Mouse (Mus musculus) layer of hippocampus, postnatal 14 days (tissue): Measurements from ENCODE around the gene Rph3al. TPM values are rescaled to one million over a fixed set of nuclear protein-coding genes. Genes with fewer than 3 reads are reported as not detected.

ENCODE experiments used
- DNase-seq, 2 experiments: peaks; one replicate each; pipeline ENCODE4 v3.0.0; 2021 to 2022; ENCODE audit warnings: low spot score in 2 of 2, mixed read lengths in 1 of 2
- total RNA-seq, 2 experiments: library from RNA; stranded (reverse); gene quantifications; 2 replicates each; pipeline ENCODE4 v1.2.3; 2021

Gene Rph3al
- total RNA-seq, 2 experiments from 2014 or later: 5.4 to 5.6 TPM

DNA sequence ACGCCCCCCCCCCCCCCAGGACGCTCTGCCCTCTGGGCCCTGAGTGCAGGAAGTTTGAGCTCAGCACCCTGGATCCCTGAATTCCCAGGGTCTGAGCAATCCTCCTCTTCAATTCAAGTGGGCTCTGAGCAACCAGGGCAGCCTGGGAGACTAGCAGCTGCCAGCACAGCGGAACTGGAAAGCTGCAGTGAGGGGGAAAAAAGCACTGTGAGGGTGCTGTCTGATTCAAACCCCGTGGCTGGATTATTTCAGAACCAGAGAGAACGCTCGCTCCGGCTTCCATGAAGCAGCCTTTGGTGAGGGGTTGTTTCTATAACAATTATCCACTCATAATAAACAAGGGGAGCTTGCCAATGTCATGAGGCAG, 73.0 kb downstream of the Rph3al start:
- peak; percentile 54 for DNase-seq

DNA sequence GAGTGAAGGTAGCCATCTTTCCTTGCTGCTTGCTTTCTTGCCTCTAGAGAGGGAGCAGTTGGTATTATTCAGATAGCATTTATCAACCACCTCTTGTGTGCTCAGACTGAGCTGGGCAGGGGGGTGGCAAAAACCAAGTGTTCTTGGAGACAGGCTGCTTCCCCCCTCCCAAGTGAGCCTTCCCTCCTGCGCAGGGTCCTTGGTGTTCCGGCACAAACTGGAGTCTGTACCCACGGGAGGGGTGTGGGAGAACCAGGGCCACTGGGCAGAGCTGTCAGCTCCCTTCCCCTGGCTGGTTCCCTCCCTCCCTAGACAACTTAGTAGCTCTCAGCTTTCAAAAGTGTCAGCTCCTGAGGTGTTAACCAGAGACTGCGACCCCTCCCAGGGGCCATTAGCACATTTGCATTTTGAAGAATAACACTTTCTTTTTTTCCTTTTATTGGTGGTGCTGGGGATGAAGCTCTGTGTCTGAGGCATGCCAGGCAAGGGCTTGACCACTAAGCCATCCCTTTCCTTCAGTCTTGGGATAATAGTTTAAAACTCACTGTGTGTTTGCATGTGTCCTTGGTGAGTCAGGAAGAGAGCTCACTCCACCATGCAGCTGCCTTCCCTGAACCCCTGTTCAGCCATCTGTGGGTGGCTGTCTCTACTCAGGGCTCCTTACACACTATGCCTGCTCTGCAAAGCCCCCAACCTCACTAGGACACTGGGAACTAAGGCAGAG, 73.5 kb downstream of the Rph3al start:
- DNase-seq: no peak

DNA sequence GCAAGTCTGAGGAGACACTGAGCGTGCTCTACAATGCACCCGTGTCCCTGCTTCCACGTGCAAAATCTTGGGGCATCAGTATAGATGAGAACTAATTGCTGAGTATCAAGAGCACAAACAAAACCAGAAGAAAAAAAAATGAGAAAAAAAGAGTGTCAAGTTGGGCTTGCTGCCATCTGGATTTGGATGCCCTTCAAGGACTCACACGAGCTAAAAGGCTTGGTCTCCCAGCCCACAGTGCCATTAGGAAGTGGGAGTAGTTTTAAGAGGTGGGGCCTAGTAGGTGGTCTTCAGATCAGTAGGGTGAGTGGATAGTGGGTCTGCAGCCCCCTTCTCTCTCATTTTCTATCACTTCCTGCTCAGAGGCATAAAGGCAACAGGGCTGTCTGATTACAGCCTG, 75.8 kb downstream of the Rph3al start:
- DNase-seq: no peak

DNA sequence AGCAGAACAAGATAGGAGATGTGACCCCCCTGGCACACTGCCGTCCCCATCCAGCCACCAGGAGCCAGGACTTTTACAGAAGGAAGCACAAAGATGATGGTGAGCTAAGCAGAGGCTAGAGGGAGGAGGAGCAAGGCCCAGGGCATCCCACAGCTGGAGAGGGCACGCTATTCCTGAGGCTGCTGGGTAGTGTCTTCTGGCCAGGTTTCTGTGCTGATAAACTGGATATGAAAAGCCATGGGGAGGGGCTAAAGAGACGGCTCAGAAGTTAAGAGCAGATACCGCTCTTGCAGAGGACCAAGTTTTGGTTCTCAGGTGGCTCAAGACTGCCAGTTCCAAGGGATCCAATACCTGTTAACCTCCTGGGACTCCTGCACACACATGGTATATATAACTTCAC, 76.6 kb downstream of the Rph3al start:
- DNase-seq: no peak

DNA sequence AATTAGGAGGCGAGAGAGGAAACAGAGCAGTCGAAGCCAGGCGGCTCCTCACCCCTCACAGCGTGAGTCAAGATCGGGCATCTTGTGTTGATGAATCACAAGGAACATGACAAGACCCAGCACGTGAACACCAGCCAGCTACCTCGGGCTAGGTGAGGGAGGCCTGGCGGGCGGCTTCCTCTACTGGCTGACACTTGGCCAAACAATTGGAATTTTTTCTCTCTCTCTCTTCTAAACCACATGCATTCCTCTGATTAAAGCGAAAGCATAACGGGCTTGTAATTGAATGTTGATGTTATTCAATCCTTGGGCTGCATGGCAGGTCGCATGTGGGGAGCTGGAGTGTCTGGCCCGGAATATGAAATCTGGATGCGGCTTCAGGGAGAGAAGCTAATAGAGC, 77.0 kb downstream of the Rph3al start:
- DNase-seq: no peak

DNA sequence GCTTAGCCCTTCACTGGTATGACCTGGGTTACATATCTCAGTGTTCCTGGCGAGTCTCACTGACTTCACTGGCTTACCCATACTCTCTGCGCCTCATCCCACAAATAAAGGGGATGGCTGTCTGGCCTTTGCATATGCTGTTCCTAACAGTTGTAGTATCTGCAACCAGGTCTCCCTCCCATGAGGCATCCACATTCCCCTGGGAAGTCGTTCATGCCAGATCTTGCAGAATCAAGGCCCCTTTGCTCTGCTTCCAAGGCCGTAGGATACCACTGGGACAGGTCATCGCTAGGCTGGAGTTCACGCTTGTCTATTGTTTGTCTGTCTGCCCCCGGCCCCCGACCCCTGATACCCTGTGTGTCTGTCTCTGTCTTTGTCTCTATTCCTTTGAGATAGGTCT, 78.8 kb downstream of the Rph3al start:
- no peak for DNase-seq

DNA sequence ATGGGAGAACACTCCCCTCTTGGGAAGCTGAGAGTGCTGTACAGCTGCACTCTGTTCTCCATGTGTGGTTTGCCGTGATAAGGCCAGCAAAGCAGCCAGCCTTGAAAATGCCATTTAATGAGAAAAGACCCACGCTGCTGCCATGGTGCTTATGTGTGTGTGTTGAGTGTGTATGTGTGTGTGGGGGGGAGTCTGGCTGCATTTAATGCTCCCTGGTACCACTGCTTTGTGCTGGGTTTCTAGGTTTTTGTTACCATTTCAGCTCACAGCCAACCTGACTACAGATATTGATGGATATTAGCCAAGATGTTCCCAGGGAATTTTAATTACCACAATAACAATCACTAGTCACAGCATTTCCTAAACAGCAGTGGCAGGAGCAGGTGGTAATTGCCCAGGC, 79.3 kb downstream of the Rph3al start:
- no peak for DNase-seq

DNA sequence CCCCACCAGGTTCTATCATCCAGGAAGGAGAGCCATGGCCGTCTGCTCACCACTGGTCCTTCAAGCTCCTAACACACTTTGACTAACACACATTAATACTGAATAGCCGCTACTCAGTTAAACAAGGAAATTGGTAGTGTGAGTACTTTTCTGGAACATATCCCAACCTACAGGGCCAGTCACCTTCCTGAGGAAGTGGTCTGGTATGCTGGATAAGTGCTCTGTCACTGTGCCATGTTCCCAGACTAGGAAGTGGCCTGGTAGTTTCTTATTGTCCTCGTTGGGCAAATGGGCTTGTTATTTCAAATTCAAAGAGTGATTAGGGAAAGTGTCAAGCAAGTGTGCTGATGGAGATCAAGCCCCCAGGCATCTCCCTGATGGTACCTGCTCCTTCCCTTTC, 80.4 kb downstream of the Rph3al start:
- DNase-seq: no peak

DNA sequence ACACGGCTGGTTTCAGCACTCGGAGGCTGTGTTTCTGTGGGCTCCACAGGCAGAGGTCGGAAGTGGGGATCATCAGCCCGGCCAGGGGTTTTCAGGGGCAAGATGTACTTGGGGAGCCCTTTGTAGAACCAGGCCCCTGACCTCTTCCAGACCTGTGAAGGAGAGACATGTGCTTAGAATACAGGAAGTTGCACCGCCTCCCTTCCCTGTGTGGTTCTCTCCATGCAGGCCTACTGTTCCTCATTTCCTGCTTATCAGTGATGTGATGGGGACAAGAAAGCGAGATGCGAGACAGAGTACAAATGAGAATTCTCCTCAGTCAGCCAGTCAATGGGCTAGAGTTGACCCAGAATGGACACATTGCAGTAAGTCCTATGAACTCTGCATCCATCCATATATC, 83.9 kb downstream of the Rph3al start:
- no peak for DNase-seq

DNA sequence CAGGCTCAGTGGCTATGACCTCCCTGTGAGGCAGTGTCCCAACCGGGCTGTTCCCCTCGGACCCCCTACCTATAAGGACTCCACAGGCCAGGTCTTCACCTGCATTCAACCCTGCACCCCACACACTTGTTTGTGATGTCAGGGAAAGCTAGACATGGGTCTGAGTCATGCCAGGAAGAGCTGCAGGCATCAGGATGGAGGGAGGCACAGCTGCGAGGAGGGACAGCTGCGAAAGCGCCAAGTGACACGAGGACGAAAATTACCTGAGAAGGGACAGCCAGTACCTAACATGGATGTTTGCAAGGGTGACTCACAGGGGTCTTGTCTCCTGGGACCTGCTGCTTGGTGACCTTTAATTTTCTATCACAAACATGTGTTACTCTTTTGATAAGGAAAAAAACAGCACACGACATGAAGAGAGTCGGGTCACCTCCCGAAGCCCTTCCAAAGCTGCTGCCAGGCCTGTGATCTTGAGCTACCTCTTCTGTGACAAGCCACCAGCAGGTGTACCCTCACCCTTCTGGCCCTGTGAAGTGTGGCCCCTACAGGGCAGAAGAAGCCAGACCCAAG, 85.1 kb downstream of the Rph3al start:
- DNase-seq: no peak

DNA sequence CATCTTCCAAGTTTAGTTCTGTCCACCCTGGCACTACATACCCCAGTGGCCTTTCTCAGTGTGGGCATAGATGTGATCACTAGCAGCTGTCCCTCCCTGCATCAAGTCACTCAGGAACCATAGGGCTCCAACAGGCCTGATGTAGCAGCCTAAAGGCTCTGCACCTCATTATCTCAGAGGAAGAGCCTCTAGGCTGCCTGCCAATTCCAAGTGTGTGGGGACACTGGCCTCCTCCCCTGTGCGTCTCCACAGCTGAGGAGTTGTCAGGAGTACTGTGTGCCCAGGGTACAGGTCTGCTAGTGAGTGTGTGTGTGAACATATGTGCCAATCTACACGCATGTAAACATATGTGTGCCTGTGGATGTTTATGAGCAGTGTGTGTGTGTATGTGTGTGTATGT, 85.7 kb downstream of the Rph3al start:
- DNase-seq: no peak

DNA sequence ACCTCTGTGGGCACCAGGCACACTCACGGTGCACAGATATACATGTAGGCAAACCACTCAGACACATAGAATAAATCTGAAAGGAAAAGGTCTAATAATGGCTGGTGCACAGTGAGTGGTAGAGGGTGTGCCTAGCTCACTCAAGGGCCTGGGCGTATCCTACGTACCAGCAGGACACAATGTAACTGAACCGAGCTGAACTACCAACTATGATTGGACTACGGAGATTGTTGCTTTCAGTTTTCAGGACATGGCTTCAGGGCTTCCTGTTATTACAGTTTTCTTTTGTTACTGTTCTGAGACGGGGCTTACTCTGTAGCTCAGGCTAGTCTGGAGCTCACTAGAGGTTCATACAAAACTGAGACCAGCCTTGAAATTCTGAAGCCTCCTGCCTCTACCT, 88.7 kb downstream of the Rph3al start:
- DNase-seq: no peak

DNA sequence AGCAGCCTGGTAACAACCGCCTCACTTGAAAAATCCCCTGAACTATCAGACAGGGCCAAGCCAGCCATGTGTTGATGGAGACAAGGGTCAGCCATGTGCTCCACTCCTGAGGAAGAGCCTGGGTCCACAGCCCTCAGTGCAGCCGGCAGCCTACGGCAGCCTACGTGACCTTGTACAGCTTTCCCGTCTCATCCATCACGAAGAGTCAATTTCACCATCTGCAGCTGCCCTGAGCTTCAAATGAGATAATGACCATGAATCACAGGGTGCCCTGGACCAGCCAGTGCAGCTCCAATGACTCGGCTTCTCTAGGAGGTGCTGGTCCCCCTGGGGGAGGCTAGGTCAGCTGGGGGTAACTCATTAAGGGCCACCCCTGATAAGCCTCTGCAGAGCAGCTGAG, 91.6 kb downstream of the Rph3al start:
- no peak for DNase-seq

DNA sequence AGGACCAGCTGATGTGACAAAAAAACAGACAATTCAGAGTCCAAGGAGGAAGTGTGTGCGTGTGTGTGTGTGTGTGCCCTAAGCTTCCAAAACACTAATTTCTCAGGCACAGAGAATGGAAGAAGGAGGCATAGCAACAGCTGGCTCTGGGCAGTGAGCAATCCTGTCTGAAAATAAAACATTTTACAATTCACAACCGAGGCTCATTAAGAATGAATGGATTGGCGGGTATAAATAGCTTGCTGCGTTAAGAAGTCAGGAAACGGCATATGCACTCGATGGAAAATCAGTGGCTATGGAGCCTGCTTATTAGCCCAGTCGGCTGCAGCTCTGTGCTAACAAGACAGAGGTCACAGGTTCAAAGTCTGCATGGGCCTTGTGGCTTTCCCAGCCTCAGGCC, 92.6 kb downstream of the Rph3al start:
- peak in 1 of 2 experiments; percentile 46 for DNase-seq

DNA sequence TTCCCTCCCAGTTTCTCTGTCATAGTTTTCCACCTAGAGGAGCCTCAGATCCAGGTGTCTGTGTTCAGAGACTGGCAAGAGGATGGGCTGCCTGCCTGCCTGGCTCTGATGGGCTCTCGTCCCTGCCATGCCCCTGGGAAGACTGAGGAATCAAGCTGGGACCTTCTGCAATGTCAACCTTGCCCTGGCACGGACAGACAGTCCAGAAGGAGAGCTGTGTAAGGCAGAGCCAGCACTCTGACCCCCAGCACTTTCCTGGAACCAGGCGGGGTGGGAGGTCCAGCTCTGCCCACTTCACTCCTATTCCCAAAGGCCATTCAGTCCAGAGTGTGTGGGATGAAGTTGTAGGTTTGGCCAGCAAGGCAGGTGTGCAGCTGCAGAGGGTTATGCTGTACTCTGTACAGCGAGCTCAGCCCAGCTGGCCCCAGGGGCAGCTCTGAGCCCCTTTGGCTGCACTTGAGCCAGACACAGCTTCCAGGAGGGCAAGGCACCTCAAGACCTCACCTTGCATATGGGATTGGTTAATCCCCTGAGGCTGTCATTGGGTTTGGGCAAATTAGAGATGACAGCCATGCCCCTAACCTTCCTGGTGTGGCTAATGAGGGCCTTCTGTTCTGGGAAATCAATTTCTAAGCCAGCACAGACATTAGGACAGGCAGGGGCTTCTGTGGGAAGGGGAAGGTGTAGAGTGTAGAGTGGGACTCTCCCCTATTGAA, 95.2 kb downstream of the Rph3al start:
- no peak for DNase-seq

DNA sequence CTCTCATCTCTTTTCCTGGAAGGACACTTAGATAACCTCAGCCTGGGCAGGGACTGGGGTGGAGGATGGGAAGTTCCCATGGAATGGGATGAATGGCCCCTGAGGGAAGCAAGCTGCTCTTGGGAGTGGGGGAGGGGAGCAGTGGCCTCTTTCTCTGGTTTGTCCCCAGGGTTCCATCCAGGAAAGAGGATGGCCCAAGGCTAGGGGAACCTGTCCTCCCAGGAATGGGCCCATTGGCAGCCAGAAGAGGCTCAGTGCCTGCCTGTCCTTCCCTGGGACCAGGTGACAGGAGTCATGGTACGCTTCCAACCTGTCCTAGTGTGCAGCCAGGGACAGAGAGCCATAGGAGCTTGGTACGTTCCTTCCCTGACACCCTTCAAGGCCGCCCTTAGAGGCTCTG, 96.7 kb downstream of the Rph3al start:
- DNase-seq: no peak

DNA sequence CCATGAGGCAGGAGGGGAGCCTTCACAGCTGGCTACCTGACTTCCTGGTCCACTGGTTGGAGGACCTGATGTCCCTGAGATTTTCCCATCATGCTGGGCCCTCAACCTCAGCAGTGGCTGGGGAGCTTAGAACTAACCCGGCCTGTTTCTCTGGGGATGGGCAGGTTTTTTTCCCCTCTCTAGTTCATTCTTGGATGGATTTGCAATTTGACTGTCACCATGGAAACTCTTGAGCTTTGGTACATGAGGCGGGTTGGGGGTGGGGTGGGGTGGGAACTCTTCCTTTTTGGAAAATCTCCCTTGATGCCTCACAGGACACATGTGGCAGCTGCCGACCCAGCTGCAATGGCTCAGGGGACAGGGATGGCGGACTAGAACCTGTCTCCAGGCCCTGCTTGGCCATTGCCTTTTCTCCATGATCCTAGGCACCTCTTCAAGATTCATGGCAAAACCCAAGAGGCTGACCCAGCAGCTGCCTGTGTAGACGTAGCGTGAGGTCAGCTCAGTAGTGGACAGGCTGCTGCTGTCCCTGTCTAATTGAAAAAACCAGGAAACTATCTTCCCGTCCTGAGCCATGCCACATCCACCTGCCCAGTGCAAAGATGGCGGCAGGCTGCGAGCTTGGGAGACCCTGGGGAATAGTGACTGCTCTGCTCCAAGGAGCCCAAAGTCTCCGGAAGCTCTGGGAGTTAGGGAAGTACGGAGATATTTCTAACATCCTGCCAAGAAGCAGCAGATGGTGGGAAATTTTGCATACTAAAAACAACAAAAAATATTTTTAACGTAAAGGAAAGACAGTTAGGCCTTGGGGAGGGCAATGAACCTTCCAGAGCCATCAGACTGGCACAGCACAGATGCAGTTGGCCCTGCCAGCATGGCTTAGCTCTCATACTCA, 98.4 kb downstream of the Rph3al start:
- peak in 1 of 2 experiments; percentile 42 for DNase-seq

DNA sequence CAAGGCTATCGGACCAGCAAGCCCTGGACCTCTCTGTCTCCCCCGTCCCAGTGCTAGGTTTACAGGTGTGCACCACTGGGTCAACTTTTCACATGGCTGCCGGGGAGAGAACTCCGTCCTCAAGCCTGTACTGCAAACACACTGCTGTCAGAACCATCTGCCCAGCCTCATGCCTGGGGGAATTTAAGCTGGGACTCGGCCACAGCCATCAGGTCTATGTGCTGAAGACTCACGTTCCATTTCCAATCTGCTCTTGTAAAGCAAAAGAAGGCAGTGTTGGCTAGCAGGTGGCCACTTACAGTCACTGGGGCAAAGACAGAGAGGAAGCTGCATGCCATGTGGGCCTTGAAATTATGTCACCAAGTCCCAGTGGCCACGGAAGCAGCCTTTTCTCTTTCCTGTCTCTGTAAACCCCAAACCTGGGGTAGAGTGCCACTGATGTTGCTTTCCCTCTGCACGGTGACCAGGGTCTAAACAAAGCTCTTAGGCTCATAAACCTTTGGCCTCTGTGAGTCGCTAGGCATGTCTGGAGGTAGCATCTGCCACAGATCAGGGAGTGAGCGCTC, 99.3 kb downstream of the Rph3al start:
- no peak for DNase-seq

DNA sequence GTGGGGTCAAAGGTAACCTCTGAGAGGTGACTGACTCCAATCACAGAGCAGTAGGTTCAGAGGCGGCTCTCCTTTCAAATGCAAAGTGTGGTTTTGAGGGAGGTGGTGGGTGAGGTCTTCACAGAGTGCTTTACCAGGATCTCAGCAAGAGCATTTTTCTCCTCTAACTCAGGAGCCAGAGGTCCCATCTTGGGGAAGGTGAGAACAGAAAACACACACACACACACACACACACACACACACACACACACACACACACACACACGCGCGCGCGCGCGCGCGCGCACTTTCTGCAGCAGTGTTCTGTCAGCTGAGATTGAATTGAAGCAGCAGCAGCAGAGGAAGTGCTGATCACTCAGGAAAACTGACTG, 102.0 kb downstream of the Rph3al start:
- no peak for DNase-seq

DNA sequence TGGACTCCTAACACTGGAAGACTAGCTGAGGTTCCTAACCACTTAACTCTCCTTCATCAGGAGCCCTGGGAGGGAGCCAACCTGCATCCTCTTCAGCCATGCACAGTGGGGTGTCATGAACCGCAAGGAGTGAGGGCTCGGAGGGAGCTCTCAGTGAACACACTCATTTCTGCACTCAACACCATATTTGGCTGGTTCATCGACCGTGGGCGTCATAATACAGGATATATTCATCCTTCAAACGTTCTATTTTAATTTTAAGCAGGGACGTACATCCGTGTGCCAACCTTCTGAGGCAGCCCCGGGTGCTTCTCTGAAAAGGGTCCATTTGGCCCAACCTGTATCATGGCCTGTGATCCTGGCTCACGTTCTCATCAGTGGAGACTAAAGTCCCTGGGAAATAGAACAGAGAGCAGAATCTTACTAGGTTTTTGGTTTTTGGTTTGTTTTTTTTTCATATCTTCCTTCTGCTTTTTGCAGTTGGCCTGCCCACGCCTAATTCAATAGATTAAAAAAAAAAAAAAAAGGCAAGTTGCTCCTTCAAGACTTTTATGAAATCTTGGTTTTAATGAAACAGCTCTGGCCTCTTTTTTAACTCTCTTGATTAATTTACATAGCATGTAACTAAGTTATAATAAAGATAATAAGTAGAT, 102.5 kb downstream of the Rph3al start:
- peak; percentile 44 to 53 for DNase-seq

DNA sequence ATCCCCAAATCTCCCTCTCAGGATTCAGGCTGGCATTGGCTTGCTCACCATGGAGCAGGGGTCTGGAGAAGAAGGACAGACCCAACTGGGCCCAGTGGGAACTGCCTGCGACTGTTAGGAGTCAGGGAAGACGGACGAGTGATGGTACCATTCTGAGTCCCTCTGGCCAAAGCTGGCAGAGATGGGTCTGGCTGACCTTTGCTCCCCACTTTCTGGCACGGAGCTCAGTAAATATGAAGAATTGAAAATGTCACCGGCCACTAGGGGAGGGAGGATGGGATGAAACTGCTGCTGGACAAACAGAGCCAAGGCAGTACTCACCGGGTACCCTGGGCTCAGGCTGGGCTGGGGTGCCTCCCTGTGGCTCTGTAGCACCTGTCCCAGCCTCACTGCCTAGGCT, 105.1 kb downstream of the Rph3al start:
- no peak for DNase-seq
